Mouse (Mus musculus) CD4-positive, CD25-positive, alpha-beta regulatory T cell, adult 2 months (primary cell): ENCODE results near the gene Krt25.

ENCODE experiments used
- DNase-seq: peaks from one replicate; pipeline ENCODE4 v3.0.0-alpha.2; 2012; ENCODE audit warnings: low read depth, low spot score

Gene Krt25

DNA sequence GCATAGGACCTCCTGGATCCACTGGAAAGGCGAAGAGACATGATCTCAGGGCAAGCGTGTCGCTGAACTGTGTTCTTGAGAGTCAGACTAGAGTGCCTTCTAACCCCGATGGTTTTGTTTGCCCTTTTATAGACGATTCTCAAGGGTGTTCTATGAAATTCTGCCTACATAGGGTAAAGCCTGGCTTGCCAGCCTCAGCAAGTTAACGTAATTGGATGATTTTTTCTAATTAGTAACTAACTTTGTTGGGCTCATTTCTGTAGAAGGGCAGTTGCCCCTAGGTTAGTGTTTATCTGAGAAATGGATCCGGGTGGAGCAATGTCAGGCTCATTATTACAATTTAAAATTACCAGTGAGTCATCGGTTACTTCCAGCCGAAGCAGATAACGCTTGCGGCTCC, at the start of gene Krt25:
Gene Krt25 (minus strand): TSS at position 101 of the 400 bp plus-strand sequence.
- no peak for DNase-seq

DNA sequence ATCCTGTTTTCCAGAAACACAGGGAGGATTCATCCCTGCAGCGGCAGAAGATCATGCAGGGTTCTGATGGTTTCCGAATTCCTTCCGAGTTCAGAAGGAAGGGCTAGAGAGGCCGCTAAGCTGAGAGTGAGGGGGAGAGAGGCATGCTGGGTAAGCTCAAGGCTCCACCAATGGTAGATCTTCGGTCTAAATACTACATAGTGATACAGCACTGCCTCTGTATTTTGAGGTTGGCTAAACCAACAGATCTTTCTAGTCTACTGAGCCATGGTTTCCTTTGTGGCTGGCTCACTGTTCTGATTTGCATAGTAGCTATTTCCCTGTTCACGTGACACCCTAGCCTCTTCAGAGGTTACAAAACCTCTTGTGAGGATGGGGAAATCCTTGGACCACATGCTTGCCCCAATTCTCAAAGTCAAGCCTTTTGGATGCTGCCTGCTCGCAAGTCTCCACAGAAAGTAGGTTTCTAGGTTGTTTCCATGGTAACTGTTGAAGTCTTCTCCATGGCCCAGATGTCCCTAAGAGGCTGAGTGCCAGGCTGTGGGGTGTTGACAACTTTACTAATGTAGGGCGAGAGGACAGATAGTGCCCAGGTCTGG, 47.2 kb upstream of the Krt25 start:
- DNase-seq, result peak; percentile 17

DNA sequence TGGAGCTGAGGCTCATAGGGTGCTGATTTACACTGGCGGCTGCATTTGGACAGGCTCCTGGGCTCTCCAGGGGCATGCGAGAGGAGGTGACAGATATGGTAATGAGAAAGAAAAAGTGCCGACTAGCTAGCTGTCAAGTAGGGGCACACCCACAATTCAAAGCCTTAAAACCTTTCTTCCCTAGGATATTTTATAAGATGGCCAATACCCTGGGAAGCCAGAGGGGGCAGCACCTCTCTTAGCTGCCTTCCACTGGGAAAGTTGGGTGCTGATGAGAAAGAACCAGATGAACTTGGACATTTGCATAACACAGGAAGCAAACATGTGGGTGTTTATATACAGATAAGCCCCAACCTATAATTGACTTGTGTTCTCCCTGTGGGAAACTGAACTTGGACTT, 46.5 kb upstream of the Krt25 start:
- DNase-seq, result no peak

DNA sequence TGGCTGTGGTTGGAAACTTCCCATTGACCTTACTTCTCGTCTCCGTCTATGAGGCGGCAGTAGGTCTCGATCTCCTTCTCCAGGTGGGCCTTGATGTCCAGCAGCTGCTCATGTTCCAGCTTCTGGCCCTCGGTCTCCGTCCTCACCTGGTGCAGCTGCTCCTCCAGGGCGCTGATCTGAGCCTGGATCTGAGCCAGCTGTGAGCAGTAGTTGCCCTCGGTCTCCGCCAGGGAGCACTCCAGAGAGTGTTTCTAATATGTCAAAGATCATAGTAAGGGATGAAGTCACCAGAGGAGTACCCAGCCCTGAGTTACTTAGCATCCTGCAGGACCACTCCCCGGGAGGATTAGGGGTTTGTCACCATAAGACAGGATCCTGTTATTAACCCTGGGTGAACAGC, 44.0 kb upstream of the Krt25 start:
- peak; percentile 16 for DNase-seq

DNA sequence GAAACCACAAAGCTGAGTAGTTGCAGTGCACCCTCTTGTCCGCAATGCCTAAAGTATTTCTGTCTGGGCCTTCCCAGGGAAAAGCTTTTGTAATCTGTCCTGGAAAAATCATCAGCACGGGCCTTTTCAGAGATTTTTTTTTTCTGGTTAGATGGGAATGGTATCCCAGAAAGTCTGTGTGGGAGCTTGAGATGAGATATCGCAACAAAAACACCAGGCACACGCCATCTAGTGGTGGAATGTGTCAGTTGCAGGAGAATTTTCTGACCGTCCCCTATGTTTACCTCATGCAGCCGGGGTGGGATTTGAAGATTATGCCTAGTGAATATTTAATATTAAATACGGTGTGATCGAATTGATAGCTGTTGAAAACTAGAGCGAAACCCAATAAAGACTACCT, 41.7 kb upstream of the Krt25 start:
- peak; percentile 56 for DNase-seq

DNA sequence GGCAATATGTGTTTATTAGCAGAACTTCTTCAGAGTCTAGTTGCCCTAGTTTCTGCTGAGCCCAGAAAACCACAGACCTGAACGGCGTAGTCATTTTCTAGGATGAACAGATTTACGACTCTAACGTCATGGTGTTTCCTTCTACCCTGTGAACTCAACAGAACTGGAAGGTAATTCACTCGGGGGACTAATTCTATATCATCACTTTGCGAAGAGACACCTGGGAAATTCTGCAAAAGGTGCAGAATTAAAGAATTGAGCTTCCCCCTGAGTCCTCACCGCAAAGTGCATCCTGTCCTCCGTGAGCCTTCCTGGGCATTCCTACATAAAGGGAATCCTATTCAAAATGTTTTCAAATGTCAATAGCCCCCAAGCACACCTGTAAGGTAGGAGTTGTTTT, 38.7 kb upstream of the Krt25 start:
- no peak for DNase-seq

DNA sequence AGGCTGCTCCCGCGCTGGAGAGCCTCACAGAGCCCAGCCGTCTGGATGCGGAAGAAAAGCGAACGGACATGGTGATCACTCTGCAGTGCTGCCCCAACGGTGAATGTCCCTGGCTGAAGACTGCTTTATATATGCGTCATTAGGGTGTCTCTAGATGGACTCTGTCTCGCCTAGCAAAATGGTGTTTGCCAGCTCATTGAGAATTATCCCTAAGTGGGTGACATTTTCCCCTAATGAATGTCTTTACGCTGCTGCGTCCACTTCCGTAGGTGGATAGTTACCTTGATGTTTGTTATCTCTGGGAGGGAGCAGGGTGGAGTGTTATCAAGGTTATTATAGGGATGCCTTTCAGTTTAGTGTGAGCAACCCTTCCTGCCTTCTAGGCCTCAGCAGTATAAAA, 28.3 kb upstream of the Krt25 start, which contains the start of gene Krt27:
Gene Krt27 (minus strand): TSS at position 101 of the 400 bp plus-strand sequence.
- DNase-seq, result no peak

DNA sequence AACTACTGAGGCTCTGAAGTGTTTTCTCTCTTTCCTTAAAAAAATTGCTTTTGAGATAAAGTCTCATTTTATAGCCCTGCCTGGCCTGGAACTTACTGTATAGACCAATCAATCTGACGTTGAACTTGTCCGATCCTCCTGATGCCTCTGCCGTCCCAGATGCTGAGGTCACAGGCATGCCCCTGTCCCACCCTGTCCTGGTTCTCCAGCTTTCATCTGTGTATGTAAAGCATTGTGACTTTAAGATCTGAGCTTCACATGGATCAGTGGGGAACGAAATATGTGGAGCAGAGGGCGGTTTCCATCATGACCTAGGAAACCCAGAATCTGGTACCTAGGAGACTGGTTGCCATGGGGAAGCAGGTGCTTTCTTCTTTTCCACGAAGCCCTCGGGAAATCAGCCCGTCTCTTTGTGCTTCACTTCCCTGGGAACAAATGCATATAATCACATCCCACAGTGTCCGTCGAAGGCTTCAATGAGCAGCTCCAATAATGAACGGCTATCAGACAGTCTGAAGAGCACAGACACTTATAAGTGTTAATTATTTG, 16.6 kb upstream of the Krt25 start:
- no peak for DNase-seq

DNA sequence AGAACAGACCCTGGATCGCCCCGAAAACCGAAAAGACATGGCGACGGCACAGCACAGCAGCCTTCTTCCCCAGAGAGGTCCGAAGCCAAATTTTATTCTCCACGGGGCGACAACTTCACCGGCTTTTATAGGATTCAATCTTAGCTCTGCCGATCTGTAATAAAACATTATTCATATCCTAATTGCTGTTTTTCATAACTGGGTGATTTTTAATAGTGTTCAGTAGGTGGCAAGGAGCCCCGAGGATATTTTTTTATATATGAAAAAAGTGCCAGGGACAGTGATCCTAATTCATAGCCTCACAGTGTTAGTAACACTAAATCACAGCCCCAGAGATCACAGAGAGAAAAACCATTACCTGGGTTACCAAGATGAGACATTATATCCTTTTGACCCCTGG, 15.1 kb upstream of the Krt25 start, which contains the start of gene Krt26:
Gene Krt26 (minus strand): TSS at position 101 of the 400 bp plus-strand sequence.
- no peak for DNase-seq

DNA sequence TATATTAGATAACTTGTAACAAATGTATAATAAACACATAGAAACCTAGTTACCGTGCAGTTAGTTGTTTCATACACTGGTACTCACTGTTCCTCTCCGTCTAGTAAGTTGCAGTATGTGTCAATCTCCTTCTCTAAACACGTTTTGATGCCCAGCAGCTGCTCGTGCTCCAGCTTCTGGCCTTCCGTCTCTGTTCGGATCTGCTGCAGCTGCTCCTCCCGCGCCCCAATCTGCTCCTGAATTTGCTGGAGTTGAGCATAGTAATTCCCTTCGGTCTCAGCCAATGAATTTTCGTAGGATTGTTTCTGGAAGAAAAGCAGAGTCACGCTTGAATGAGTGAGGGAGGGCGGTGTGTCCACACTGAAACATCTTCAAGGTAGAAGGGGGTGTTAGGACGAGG, 10.7 kb upstream of the Krt25 start:
- no peak for DNase-seq

DNA sequence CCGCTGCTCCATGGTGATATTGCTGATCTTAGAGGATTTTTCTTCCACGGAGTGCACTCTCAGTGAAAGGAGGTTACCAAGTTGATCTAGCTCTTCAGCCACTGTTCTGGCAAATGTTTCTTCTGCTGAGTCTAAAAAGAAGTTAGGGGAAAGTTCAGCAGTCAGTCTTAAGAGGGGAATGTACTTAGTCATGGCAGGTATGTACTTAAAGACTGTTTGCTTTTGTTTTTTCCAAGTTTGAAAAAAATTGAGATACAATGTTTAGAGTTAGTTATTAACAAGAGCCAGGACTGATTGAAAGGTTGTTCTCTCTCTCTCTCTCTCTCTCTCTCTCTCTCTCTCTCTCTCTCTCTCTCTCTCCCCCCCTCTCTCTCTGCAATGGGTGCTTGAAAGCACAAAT, 6.9 kb upstream of the Krt25 start:
- no peak for DNase-seq

DNA sequence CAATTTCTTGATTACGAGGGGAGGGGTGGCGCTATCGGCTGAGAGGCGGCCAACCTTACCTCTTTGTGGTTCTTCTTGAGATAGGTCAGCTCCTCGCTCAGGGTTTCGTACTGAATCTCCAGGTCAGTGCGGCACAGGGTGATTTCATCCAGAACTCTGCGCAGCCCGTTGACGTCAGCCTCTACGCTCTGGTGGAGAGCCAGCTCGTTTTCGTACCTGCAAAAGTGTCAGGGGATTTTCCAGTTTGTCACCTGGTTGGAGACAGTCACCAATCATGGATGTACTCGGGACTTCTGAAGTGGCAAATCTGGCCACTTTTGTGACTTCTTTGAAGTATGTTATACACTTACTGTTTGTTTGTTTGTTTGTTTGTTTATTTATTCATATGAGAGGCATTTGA, 1.7 kb downstream of the Krt25 start:
- DNase-seq, result no peak

DNA sequence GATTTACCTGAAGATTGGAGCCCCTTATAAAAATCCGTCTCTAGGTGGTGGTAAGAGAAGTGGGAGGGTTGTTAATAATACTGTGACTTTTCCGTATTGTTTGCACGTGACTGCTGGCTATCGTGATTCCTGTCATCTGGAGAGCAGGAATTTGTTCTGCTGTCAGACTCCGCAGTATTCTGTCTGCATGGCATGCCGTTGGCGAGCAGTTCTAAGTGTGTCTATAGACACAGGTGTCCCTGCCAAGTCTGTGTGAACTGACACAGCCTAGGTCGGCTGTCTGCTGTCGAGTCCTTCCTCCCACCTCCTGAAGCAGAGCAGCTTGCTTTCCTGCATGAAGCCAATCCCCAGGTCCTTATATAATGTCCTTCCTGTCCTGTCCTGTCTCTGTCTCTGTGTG, 3.6 kb downstream of the Krt25 start:
- no peak for DNase-seq

DNA sequence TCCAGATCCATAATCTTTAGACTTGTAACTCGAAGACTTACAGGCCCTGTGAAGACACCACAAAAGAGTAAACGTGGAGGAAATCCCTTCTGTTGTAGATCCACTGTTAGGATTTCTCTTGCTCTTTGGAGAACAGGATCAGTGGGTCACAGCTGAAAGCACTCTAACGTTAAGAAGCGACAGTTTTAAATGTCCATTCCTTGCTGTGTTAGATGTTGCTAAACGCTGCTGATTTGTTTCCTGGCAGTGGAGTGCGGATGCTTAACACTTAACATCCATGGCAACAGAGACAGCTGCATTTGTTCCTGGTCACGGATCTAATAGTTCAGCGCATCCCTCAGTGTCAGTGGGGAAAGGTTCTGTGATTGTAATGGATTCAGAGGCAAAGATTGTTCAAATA, 6.2 kb downstream of the Krt25 start:
- DNase-seq, result no peak

DNA sequence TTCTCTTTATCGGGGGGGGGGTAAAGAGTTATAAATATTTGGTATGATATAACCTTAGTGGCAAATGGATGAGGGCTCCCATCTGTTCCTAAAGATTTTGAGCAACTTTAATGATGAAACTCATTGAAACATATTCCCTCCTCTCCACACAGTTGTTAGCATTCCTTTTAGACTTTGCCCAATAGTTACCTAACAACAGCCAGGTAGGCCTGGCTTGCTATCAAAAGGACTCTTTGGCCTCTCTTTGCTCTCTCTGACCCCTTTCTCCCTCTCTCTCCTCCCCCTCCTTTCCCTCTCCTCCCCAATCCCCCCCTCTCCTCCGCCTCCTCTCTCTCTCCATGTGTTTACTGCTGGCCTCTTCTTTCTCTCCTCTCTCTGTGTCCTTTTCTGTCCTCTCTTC, 8.2 kb downstream of the Krt25 start:
- DNase-seq, result no peak

DNA sequence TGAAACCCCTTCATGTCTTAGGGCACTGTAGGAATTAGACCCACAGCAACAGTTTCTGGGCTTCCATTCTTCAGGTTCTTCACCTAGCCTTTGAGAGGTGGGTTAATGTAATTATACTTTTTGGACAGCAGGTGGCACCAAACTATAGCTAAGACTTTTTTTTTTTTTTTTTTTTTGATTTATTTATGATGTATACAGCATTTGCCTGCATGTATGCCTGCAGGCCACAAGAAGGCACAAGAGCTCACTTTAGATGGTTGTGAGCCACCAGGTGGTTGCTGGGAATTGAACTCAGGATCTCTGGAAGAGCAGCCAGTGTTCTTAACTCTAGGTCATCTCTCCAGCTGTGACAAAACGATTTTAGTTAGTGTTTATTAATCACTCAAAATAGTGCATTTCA, 11.9 kb downstream of the Krt25 start:
- DNase-seq, result peak; percentile 81

DNA sequence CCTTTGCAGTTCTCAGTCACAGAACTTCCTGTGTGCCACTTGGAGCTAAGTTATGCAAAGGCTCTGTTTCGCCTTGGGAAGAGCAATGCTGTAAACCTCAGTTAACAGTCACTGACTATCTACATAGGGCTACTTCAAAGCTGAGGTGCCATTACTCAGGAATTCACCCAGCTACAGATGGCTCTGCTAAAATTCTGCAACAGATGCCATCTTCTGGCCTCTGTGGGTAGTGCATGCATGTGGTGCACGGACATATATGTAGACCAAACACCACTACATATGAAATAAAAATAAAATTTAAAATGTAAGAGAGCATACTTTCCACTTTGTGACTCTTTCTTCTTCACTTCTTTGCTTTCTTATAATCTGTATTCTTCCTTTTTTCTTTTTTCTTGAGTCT, 15.2 kb downstream of the Krt25 start:
- DNase-seq, result peak; percentile 87

DNA sequence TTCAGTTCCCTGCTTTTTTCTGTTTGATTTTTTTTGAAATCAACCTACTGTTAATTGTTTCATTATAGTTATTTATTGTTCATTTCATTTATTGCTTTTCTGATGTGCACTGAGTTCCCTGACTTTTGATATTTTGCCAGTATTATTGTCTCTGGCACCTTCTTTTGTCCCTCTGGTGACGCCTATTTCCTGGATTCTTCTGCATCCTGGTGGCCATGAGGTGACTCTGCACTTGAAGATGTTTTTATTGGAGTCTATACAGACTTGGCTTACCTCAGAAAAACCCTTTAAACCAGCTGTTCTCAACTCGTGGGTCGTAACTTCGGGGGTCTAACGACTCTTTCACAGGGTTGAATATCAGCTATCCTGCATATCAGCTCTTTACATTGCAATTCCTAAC, 27.7 kb downstream of the Krt25 start:
- peak; percentile 43 for DNase-seq

DNA sequence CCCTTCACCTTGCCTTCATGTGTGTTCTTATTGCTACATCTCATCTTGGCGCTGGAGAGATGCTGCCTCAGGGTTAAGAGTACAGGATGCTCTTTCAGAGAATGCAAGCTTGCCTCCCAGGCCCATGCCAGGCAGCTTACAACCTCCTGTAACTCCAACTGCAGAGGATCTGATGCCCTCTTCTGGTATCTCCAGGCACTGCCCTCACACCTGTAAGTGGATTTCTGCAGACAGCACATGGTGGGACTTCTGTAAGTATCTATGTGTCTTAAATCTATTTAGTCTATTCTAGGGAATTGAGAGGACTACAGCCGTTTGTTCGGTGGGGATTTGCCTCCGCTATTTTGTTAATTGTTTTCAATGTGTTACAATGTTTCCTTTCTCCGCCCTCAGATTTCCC, 29.9 kb downstream of the Krt25 start:
- peak; percentile 85 for DNase-seq

DNA sequence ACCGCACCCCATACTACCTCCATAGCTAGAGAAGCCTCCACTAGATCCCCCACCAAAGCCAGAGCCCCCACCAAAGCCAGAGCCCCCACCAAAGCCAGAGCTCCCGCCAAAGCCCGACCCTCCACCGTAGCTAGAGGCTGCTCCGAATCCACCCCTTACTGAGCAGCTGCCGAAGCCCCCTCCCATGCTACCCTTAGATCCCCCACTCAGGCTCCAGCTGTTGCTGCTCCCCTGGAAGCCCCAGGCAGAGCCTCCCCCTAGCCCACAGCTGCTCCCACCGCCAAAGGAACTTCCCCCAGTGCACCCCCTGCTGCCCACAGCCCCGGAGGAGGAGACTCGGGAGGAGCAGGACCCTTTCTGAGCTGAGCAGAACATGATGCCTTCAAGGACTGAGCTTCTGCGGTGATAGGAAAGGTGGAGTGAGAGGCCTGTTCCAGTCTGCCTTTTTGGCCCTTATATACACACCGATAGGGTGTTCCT, 37.9 kb downstream of the Krt25 start, which contains the start of gene Krt24:
Gene Krt24 (minus strand): TSS at position 430 of the 480 bp plus-strand sequence.
- no peak for DNase-seq

DNA sequence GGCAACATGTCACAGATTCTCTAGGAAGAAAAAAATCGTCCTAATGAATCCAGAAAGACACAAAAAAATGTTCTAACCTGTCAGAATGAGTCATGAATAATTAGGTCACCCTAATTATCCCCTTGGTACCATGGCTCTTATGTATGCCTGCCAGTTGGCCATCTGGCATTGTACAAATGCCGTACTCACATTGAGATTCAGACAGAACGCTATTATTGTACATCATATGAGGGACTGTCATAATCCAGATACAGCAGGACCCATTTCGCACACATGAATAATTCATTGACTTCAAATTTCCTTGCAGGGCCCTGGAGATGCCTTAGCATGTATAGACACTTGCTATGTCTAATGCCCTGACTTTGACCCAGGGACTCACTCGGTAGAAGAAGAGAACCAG, 38.7 kb downstream of the Krt25 start:
- DNase-seq, result no peak

DNA sequence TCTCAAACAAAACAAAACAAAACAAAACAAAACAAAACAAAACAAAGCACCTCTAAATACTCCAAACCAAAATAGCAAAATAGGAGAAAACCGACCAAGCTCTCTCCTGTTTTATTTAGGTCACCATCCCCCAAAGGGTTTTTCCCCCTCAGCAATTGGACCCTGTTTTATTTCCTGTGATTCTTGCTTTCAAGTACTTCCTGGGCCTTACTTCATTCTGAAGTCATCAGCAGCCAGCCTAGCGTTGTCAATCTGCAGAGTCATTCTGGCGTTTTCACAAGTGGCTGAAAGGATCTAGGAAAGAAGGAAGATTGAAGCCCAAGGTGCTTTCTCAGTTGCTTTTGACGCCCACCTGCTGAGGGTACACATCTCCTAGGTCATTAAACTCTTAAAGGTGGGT, 39.4 kb downstream of the Krt25 start:
- peak; percentile 36 for DNase-seq

DNA sequence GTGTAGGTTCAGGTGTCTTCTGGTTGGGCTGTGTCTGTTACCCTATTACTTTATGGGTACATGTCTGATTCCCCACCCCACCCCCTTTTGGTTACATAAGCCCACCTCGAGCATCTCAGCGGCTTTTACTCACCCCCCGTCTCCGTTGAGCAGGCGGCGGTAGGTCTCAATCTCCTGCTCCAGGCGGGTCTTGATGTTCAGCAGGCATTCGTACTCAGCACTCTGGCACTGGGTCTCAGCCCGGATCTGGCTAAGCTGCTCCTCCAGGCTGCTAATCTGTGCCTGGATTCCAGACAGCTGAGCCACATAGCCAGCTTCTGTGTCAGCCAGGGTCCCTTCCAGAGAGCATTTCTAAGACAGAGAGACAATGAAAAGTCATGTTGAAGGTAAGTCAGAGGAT, 41.6 kb downstream of the Krt25 start:
- DNase-seq, result no peak

DNA sequence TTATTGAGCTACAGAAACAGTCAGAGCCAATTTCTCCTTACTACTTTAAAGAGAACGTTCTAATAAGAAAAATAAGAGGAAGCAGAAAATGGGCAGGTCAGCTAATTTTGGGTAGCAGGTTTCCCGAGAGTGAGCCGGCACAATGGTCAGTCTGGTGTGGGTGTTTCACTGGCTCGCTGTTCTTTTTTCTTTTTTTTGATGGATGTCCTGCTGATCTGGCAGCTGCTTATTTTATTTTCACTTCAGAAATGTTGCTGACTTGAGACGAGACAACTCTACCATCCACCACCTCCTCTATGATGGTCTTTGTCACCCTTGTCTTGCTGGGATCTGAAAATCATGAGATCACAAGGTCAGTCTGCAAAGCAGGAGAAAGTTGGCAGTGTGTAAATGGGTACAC, 42.8 kb downstream of the Krt25 start:
- DNase-seq, result no peak
